Mouse (Mus musculus) liver, postnatal 0 days (tissue): ENCODE results near the gene Klhl26.

ENCODE experiments used
- CTCF ChIP-seq: sonication (generic); IDR thresholded peaks from 2 replicates; pipeline ENCODE4 v1.5.1; 2016; ENCODE audit warnings: antibody characterized with exemption, low read depth
- EP300 ChIP-seq: IDR thresholded peaks from 2 replicates; pipeline ENCODE4 v1.6.1; 2016; ENCODE audit warnings: antibody characterized with exemption, low read depth, mild to moderate bottlenecking

DNA sequence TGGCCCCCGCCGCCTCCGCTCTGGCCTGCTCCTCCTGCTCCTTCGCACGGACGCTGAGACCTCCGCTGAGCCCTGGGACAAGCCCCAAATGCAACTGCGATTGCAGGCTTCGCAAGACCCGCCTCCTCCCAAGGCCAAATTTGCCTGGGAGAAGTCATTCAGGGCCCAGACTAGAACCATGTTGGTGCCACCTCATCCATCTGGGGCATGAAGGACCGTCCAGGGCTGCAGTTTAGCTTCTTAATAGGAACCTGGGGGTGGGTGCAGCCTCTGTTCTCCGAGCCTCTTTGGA, 18.9 kb upstream of the Klhl26 start:
- TF ChIP-seq EP300 (no peak), CTCF (no peak)
